Mouse (Mus musculus): ENCODE measurements around the gene Relch.
"Not testable (repeated sequence)": the region's sequence is repeated elsewhere in the genome, so short reads cannot be mapped to it uniquely, and the experiment has no call there.

Gene Relch

GRCm38 (mm10) chr1:105663171-105663961, at the start of gene Relch, which contains the start of gene Pign:
Gene Relch, plus strand, starts transcription at chr1:105663861.
Gene Pign, minus strand, starts transcription at chr1:105663677.
- DNase-seq (ENCODE audit: low spot score) = peak; percentile 99

GRCm38 (mm10) chr1:105630481-105630880, 33.2 kb upstream of the Relch start:
- DNase-seq (ENCODE audit: low spot score) = no peak

GRCm38 (mm10) chr1:105644093-105644492, 19.6 kb upstream of the Relch start:
- no peak for DNase-seq (ENCODE audit: low spot score)

- no peak for DNase-seq (ENCODE audit: low spot score)
Observed at GRCm38 (mm10) chr1:105650650-105651049, 13.0 kb upstream of the Relch start.

- no peak for DNase-seq (ENCODE audit: low spot score)
Observed at GRCm38 (mm10) chr1:105653981-105654380, 9.7 kb upstream of the Relch start.

GRCm38 (mm10) chr1:105660015-105660414, 3.6 kb upstream of the Relch start:
- DNase-seq (ENCODE audit: low spot score) = no peak

- no peak for DNase-seq (ENCODE audit: low spot score)
Observed at GRCm38 (mm10) chr1:105662820-105663170, 866 bp upstream of the Relch start.

- DNase-seq (ENCODE audit: low spot score) = no peak
Observed at GRCm38 (mm10) chr1:105663962-105664812, 526 bp downstream of the Relch start.

GRCm38 (mm10) chr1:105669700-105670099, 6.0 kb downstream of the Relch start:
- no peak for DNase-seq (ENCODE audit: low spot score)

- no peak for DNase-seq (ENCODE audit: low spot score)
Observed at GRCm38 (mm10) chr1:105674763-105675162, 11.1 kb downstream of the Relch start.

GRCm38 (mm10) chr1:105680587-105680986, 16.9 kb downstream of the Relch start:
- DNase-seq (ENCODE audit: low spot score) = no peak

- DNase-seq (ENCODE audit: low spot score) = no peak
Observed at GRCm38 (mm10) chr1:105685501-105685900, 21.8 kb downstream of the Relch start.

GRCm38 (mm10) chr1:105695581-105695980, 31.9 kb downstream of the Relch start:
- no peak for DNase-seq (ENCODE audit: low spot score)

GRCm38 (mm10) chr1:105700984-105701530, 37.4 kb downstream of the Relch start:
- DNase-seq (ENCODE audit: low spot score) = no peak

GRCm38 (mm10) chr1:105709415-105709814, 45.8 kb downstream of the Relch start:
- DNase-seq (ENCODE audit: low spot score) = no peak

- DNase-seq (ENCODE audit: low spot score) = peak; percentile 51
Observed at GRCm38 (mm10) chr1:105711227-105711626, 47.6 kb downstream of the Relch start.

GRCm38 (mm10) chr1:105712822-105713221, 49.2 kb downstream of the Relch start:
- no peak for DNase-seq (ENCODE audit: low spot score)

GRCm38 (mm10) chr1:105718358-105718757, 54.7 kb downstream of the Relch start:
- DNase-seq (ENCODE audit: low spot score) = no peak

- DNase-seq (ENCODE audit: low spot score) = not testable (repeated sequence)
Observed at GRCm38 (mm10) chr1:105729246-105729645, 65.6 kb downstream of the Relch start.

GRCm38 (mm10) chr1:105735318-105735717, 71.7 kb downstream of the Relch start:
- no peak for DNase-seq (ENCODE audit: low spot score)

GRCm38 (mm10) chr1:105738334-105738733, 74.7 kb downstream of the Relch start:
- DNase-seq (ENCODE audit: low spot score) = no peak

GRCm38 (mm10) chr1:105739493-105739892, 75.8 kb downstream of the Relch start:
- DNase-seq (ENCODE audit: low spot score) = no peak

GRCm38 (mm10) chr1:105742481-105742880, 78.8 kb downstream of the Relch start:
- no peak for DNase-seq (ENCODE audit: low spot score)

All from testis, postnatal 10 days (tissue).